In genomic region chr2:122201501-122201900, GRCm38 (mm10) we compare ENCODE assay signal across 28 mouse cellular contexts. TPM values are rescaled to one million over a fixed set of nuclear protein-coding genes. Genes with fewer than 3 reads are reported as not detected.
"Had no signal": no experiment of that assay in that cellular context is flagged by ENCODE, and none has a peak within 500 bp of the region (broad histone marks: within the 10 kb centered on the region; RNA-seq: fewer than 3 reads in every experiment).

No protein-coding gene starts in this region.

- ATAC-seq: liver, postnatal 0 days had no signal

- H3K27me3 ChIP-seq: limb, embryonic 13.5 days; lung, embryonic 15.5 days; megakaryocyte, embryonic 14.5 days had no signal

- DNase-seq: kidney, adult 18-20 months; kidney, adult 9 months; kidney, postnatal 14 days; kidney, postnatal 4 days; liver; liver, postnatal 0 days; lung, postnatal 36 days; midbrain, embryonic 14.5 days; thymus, adult 18-20 months; thymus, postnatal 36 days had no signal

- H3K4me2 ChIP-seq: limb, embryonic 13.5 days; lung, embryonic 15.5 days had no signal

- H3K4me1 ChIP-seq: limb, embryonic 10.5 days; limb, embryonic 13.5 days; lung, embryonic 15.5 days; midbrain, embryonic 10.5 days had no signal

- H3K9me3 ChIP-seq: limb, embryonic 10.5 days; limb, embryonic 13.5 days; lung, embryonic 15.5 days; megakaryocyte, embryonic 14.5 days; midbrain, embryonic 10.5 days had no signal

- H3K36me3 ChIP-seq: limb, embryonic 10.5 days; limb, embryonic 13.5 days; lung, embryonic 15.5 days; midbrain, embryonic 10.5 days had no signal

- H3K9ac ChIP-seq: limb, embryonic 13.5 days; liver, embryonic 14.5 days; liver, postnatal 0 days; lung, embryonic 15.5 days had no signal

- H3K27ac ChIP-seq: limb, embryonic 10.5 days; limb, embryonic 13.5 days; liver, embryonic 14.5 days; lung, embryonic 15.5 days; midbrain, embryonic 10.5 days had no signal

- H3K4me3 ChIP-seq: limb, embryonic 10.5 days; limb, embryonic 13.5 days; lung, embryonic 15.5 days; megakaryocyte, embryonic 14.5 days; midbrain, embryonic 10.5 days had no signal

RNA-seq across cellular contexts. Expression of gene Terb2, which starts 15.4 kb away (rescaled TPM):
- total RNA-seq: layer of hippocampus, adult 18-20 months; layer of hippocampus, postnatal 25 days; left cerebral cortex, adult 18-20 months; left cerebral cortex, postnatal 25 days; midbrain, postnatal 0 days had no signal
- polyA plus RNA-seq: kidney, embryonic 16.5 days; limb, embryonic 10.5 days; limb, embryonic 13.5 days; liver, embryonic 14.5 days; liver, postnatal 0 days; lung, embryonic 15.5 days; midbrain, embryonic 10.5 days; midbrain, embryonic 14.5 days; midbrain, postnatal 0 days; neural tube, embryonic 11.5 days; neural tube, embryonic 14.5 days; small intestine, adult 2 months; spleen, adult 2 months; stomach, embryonic 16.5 days; urinary bladder, adult 2 months had no signal

RNA-seq across cellular contexts. Expression of gene Patl2, which starts 15.5 kb away (rescaled TPM):
- total RNA-seq: layer of hippocampus, adult 18-20 months; layer of hippocampus, postnatal 25 days; left cerebral cortex, postnatal 25 days had no signal
- polyA plus RNA-seq: kidney, embryonic 16.5 days; limb, embryonic 10.5 days; limb, embryonic 13.5 days; lung, embryonic 15.5 days; midbrain, embryonic 10.5 days; midbrain, embryonic 14.5 days; neural tube, embryonic 11.5 days; small intestine, adult 2 months; stomach, embryonic 16.5 days; urinary bladder, adult 2 months had no signal

RNA-seq across cellular contexts. Expression of gene Trim69, which starts 41.0 kb away (rescaled TPM):
- total RNA-seq: layer of hippocampus, adult 18-20 months; layer of hippocampus, postnatal 25 days; left cerebral cortex, adult 18-20 months; left cerebral cortex, postnatal 25 days; midbrain, postnatal 0 days had no signal
- polyA plus RNA-seq: kidney, embryonic 16.5 days; limb, embryonic 13.5 days; liver, postnatal 0 days; lung, embryonic 15.5 days; midbrain, embryonic 10.5 days; midbrain, embryonic 14.5 days; midbrain, postnatal 0 days; neural tube, embryonic 11.5 days; neural tube, embryonic 14.5 days; spleen, adult 2 months had no signal
